Mouse (Mus musculus): Measurements from ENCODE around the gene Gm20388.

GRCm38 (mm10) chr8:123846509-123846908 is 3935.9 kb downstream of the Gm20388 start:
- no peak for TF ChIP-seq CTCF (IDR thresholded peaks at IDR 0.05; ENCODE audit: extremely low read depth, insufficient read depth, low read length)
- TF ChIP-seq POLR2A (IDR thresholded peaks at IDR 0.05; ENCODE audit: extremely low read depth, insufficient read depth, low read length): no peak

All from cortical plate, adult 2 months (tissue).